10 mouse cellular contexts compared by ENCODE assay signal in the genomic region with DNA sequence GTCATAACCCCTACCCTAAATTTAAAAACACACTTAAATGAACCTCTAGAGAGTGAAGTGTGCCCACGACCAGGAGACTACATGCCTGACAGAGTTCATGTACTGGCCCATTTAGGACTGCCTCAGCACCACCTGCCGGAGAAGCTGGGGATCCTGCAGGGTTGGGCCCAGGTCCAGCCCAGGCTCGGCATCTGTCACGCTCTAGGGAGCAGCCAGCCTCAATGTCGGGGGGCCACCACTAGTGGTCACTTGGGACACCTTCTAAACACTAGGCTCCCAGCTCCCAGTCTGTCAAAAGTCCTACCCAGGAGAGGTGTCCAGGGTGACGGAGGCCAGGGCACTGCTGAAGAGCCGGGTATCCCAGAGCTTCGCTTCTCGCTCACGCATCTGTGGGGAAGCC. TPM values are rescaled to one million over a fixed set of nuclear protein-coding genes. Genes with fewer than 3 reads are reported as not detected.
DNase-seq lines count a peak whose midpoint lies in the region; ATAC-seq and TF ChIP-seq lines count a peak whose summit lies in the region.
"Had no signal": no experiment of that assay in that cellular context is flagged by ENCODE, and none has a peak within 500 bp of the region (broad histone marks: within the 10 kb centered on the region; RNA-seq: fewer than 3 reads in every experiment).

No protein-coding gene starts in this region.

- ATAC-seq in heart, embryonic 16.5 days (replicated peaks; ENCODE audit: extremely low read depth, insufficient read depth, low FRiP score): no peak
- no peak for ATAC-seq in hindbrain, embryonic 13.5 days (ENCODE audit: low FRiP score)
- ATAC-seq: forebrain, embryonic 15.5 days had no signal

- peaks cover 12% of the 10 kb centered on the region for H3K36me3 ChIP-seq in heart, embryonic 16.5 days (ENCODE audit: control insufficient read depth, insufficient read depth)
- H3K36me3 ChIP-seq in hindbrain, embryonic 13.5 days: peaks cover 61% of the 10 kb centered on the region

- no peak overlapping the region for H3K9ac ChIP-seq in heart, embryonic 16.5 days (ENCODE audit: low read length)
- no peak overlapping the region for H3K9ac ChIP-seq in hindbrain, embryonic 13.5 days
- H3K9ac ChIP-seq: forebrain, embryonic 15.5 days had no signal

- H3K4me3 ChIP-seq in left cerebral cortex, adult 2 months: no peak overlapping the region
- no peak overlapping the region for H3K4me3 ChIP-seq in heart, embryonic 16.5 days (ENCODE audit: low read length)
- no peak overlapping the region for H3K4me3 ChIP-seq in hindbrain, embryonic 13.5 days
- H3K4me3 ChIP-seq: forebrain, embryonic 15.5 days had no signal

- peak; percentile 33 for TF ChIP-seq CTCF in left cerebral cortex, adult 2 months (IDR thresholded peaks at IDR 0.05)

- peak overlapping the region; percentile 13; the same call in 1 of the 2 replicates for H3K27ac ChIP-seq in left cerebral cortex, adult 2 months
- peak overlapping the region; percentile 64 for H3K27ac ChIP-seq in heart, embryonic 16.5 days (ENCODE audit: low read length)
- H3K27ac ChIP-seq in hindbrain, embryonic 13.5 days: no peak overlapping the region
- H3K27ac ChIP-seq: forebrain, embryonic 15.5 days had no signal

- no peak overlapping the region for H3K4me2 ChIP-seq in heart, embryonic 16.5 days (ENCODE audit: low read depth, low read length)
- no peak overlapping the region for H3K4me2 ChIP-seq in hindbrain, embryonic 13.5 days
- H3K4me2 ChIP-seq: forebrain, embryonic 15.5 days had no signal

- peaks cover 64% of the 10 kb centered on the region for H3K4me1 ChIP-seq in heart, embryonic 16.5 days (ENCODE audit: control insufficient read depth, insufficient read depth, low read length)
- H3K4me1 ChIP-seq in hindbrain, embryonic 13.5 days (replicated peaks): peaks cover 26% of the 10 kb centered on the region

- no peak for DNase-seq in left cerebral cortex, adult 2 months (ENCODE audit: extremely low spot score in 1 of 2, low spot score in 2 of 2)
- DNase-seq in left cerebral cortex, adult 9 months (ENCODE audit: low spot score in 2 of 2): no peak
- DNase-seq in cerebellum, adult 9-11 months: peak; percentile 61
- peak; percentile 83 to 84 for DNase-seq in kidney, postnatal 36 days
- no peak for DNase-seq in left cerebral cortex, postnatal 36 days (ENCODE audit: low spot score in 2 of 2)
- no peak for DNase-seq in natural killer cell, adult 2 months (ENCODE audit: low spot score in 2 of 2)
- DNase-seq: layer of hippocampus, adult 9-11 months had no signal

- H3K27me3 ChIP-seq in heart, embryonic 16.5 days (ENCODE audit: control insufficient read depth, insufficient read depth, low read length): no peaks in the 10 kb centered on the region
- H3K27me3 ChIP-seq in hindbrain, embryonic 13.5 days: no peaks in the 10 kb centered on the region
- H3K27me3 ChIP-seq: forebrain, embryonic 15.5 days had no signal

- intact Hi-C loops in left cerebral cortex, adult 2 months (cut with DNase I): no loop called here
- intact Hi-C loops in left cerebral cortex, postnatal 36 days (cut with DNase I): no loop called here

- H3K9me3 ChIP-seq in heart, embryonic 16.5 days (replicated peaks; ENCODE audit: control insufficient read depth, low read length): no peaks in the 10 kb centered on the region
- H3K9me3 ChIP-seq in hindbrain, embryonic 13.5 days: no peaks in the 10 kb centered on the region
- H3K9me3 ChIP-seq: forebrain, embryonic 15.5 days had no signal

- WGBS in heart, embryonic 16.5 days: 74% methylated on average over 10 of the region's 10 CpGs
- 86% methylated on average over 10 of the region's 10 CpGs for WGBS in hindbrain, embryonic 13.5 days

RNA-seq across cellular contexts. Expression of a gene that starts 14.9 kb away (rescaled TPM):
- total RNA-seq in left cerebral cortex, adult 2 months (2021): 10 to 100 TPM; 56.9 to 62.2 TPM
- 87.5 and 88.7 TPM in 2 replicates for polyA plus RNA-seq in heart, embryonic 16.5 days (2015; fragmentation: Nextera tagmentation; extraction: Ambion mirVana)
- polyA plus RNA-seq in hindbrain, embryonic 13.5 days (2015; fragmentation: Nextera tagmentation; extraction: Ambion mirVana): 52.7 and 54.8 TPM in 2 replicates
- total RNA-seq in left cerebral cortex, postnatal 36 days (2021): 10 to 100 TPM; 59.4 to 66.5 TPM

RNA-seq across cellular contexts. Expression of a gene that starts 15.0 kb away (rescaled TPM):
- total RNA-seq in left cerebral cortex, adult 2 months (2021): 10 to 100 TPM; 11.5 to 13.1 TPM
- polyA plus RNA-seq in heart, embryonic 16.5 days (2015; fragmentation: Nextera tagmentation; extraction: Ambion mirVana): 15.7 and 17.2 TPM in 2 replicates
- 6.3 and 7.3 TPM in 2 replicates for polyA plus RNA-seq in hindbrain, embryonic 13.5 days (2015; fragmentation: Nextera tagmentation; extraction: Ambion mirVana)
- 10 to 100 TPM in 1 of 2 experiments, 1 to 10 TPM in 1; 9.8 to 11.2 TPM for total RNA-seq in left cerebral cortex, postnatal 36 days (2021)

RNA-seq across cellular contexts. Expression of a gene that starts 24.9 kb away (rescaled TPM):
- total RNA-seq in left cerebral cortex, adult 2 months (2021): 10 to 100 TPM; 76.7 to 92.0 TPM
- 13.7 TPM in 2 replicates for polyA plus RNA-seq in heart, embryonic 16.5 days (2015; fragmentation: Nextera tagmentation; extraction: Ambion mirVana)
- 29.1 and 30.7 TPM in 2 replicates for polyA plus RNA-seq in hindbrain, embryonic 13.5 days (2015; fragmentation: Nextera tagmentation; extraction: Ambion mirVana)
- 100 to 1,000 TPM in 1 of 2 experiments, 10 to 100 TPM in 1; 88.4 to 100 TPM for total RNA-seq in left cerebral cortex, postnatal 36 days (2021)

RNA-seq across cellular contexts. Expression of a gene that starts 29.9 kb away (rescaled TPM):
- 10 to 100 TPM; 78.1 to 94.1 TPM for total RNA-seq in left cerebral cortex, adult 2 months (2021)
- polyA plus RNA-seq in heart, embryonic 16.5 days (2015; fragmentation: Nextera tagmentation; extraction: Ambion mirVana): 91.2 and 122 TPM in 2 replicates
- polyA plus RNA-seq in hindbrain, embryonic 13.5 days (2015; fragmentation: Nextera tagmentation; extraction: Ambion mirVana): 169 and 188 TPM in 2 replicates
- total RNA-seq in left cerebral cortex, postnatal 36 days (2021): 10 to 100 TPM; 75.3 to 86.0 TPM

Comparison
In these comparisons a context has a peak if more than half of its experiments do, and no peak if none do; other contexts are left out.
1. DNase-seq: peak in cerebellum, adult 9-11 months (single experiment) and kidney, postnatal 36 days (2 of 2); none in left cerebral cortex, adult 2 months (0 of 2), left cerebral cortex, adult 9 months (0 of 2), left cerebral cortex, postnatal 36 days (0 of 2) and natural killer cell, adult 2 months (0 of 2).